8 mouse cellular contexts compared by ENCODE assay signal in the genomic region with DNA sequence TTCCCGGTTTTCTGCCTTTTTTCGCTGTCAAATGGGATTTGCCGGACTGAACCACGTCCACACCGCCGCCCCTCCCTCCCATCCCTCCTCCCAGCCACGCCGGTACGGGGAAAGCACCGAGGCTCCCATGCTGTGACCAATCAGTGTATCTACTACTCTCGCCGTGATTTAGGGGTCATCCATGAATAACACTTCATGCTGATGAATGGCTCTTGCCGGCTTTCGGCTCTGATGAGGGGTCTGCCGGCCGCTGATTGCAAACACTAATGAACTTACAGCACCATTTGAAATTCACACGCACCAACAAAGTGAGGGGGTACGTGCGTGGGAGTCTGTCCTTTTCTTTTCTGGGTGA. TPM values are rescaled to one million over a fixed set of nuclear protein-coding genes. Genes with fewer than 3 reads are reported as not detected.
DNase-seq lines count a peak whose midpoint lies in the region; ATAC-seq and TF ChIP-seq lines count a peak whose summit lies in the region.

A gene (minus strand): TSS at position 21 of the 355 bp plus-strand sequence.

- H3K27ac ChIP-seq in lung, embryonic 15.5 days, result no peak within 1 kb of the TSS; the same call in 1 of the 2 replicates
- peak within 1 kb of the TSS; percentile 55; the same call in 1 of the 2 replicates for H3K27ac ChIP-seq in forebrain, postnatal 0 days (ENCODE audit: low read depth, low read length)
- peak within 1 kb of the TSS; percentile 92 for H3K27ac ChIP-seq in midbrain, embryonic 14.5 days (replicated peaks; ENCODE audit: low read depth, low read length)

- peak within 1 kb of the TSS; percentile 53 for H3K9ac ChIP-seq in lung, embryonic 15.5 days
- peak within 1 kb of the TSS; percentile 60 for H3K9ac ChIP-seq in forebrain, postnatal 0 days
- H3K9ac ChIP-seq in midbrain, embryonic 14.5 days (replicated peaks; ENCODE audit: low read length), result peak within 1 kb of the TSS; percentile 77

- no peak for ATAC-seq in lung, embryonic 15.5 days (ENCODE audit: borderline replicate concordance, extremely low read depth, low FRiP score, low TSS enrichment)
- ATAC-seq in forebrain, postnatal 0 days, result peak; percentile 59
- peak; percentile 69 for ATAC-seq in midbrain, embryonic 14.5 days (ENCODE audit: low FRiP score, low TSS enrichment)

- H3K4me2 ChIP-seq in lung, embryonic 15.5 days, result peak within 1 kb of the TSS; percentile 96
- peak within 1 kb of the TSS; percentile 95 for H3K4me2 ChIP-seq in forebrain, postnatal 0 days (ENCODE audit: low read depth)
- H3K4me2 ChIP-seq in midbrain, embryonic 14.5 days (ENCODE audit: low read length), result peak within 1 kb of the TSS; percentile 93

- H3K36me3 ChIP-seq in lung, embryonic 15.5 days, result no peaks in the 10 kb centered on the region
- no peaks in the 10 kb centered on the region for H3K36me3 ChIP-seq in forebrain, postnatal 0 days (ENCODE audit: insufficient read depth)
- no peaks in the 10 kb centered on the region for H3K36me3 ChIP-seq in midbrain, embryonic 14.5 days (ENCODE audit: control insufficient read depth, insufficient read depth, low read length)

- DNase-seq in adrenal gland, adult 2 months, result peak; percentile 34
- DNase-seq in adrenal gland, adult 18-20 months (ENCODE audit: low spot score in 2 of 2), result no peak
- no peak for DNase-seq in lung, postnatal 4 days
- DNase-seq in forebrain, postnatal 0 days, result peak; percentile 58
- no peak for DNase-seq in layer of hippocampus, postnatal 14 days (ENCODE audit: low spot score in 2 of 2)
- DNase-seq in midbrain, embryonic 14.5 days, result no peak
- DNase-seq in thymus, postnatal 10 days (ENCODE audit: low spot score in 2 of 2), result no peak

- under 1% methylated on average over 19 of the region's 19 CpGs for WGBS in lung, embryonic 15.5 days
- WGBS in forebrain, postnatal 0 days, result under 1% methylated on average over 19 of the region's 19 CpGs
- under 1% methylated on average over 19 of the region's 19 CpGs for WGBS in midbrain, embryonic 14.5 days

- no peaks in the 10 kb centered on the region for H3K9me3 ChIP-seq in lung, embryonic 15.5 days
- no peaks in the 10 kb centered on the region for H3K9me3 ChIP-seq in forebrain, postnatal 0 days (ENCODE audit: low read length)
- no peaks in the 10 kb centered on the region for H3K9me3 ChIP-seq in midbrain, embryonic 14.5 days (ENCODE audit: control insufficient read depth, low read length)

- peak within 1 kb of the TSS; percentile 73 for H3K4me3 ChIP-seq in lung, embryonic 15.5 days
- H3K4me3 ChIP-seq in forebrain, postnatal 0 days (ENCODE audit: low read depth, low read length), result peak within 1 kb of the TSS; percentile 84
- H3K4me3 ChIP-seq in midbrain, embryonic 14.5 days (replicated peaks; ENCODE audit: low read depth, low read length), result peak within 1 kb of the TSS; percentile 77

- H3K4me1 ChIP-seq in lung, embryonic 15.5 days, result peaks cover 22% of the 10 kb centered on the region
- H3K4me1 ChIP-seq in forebrain, postnatal 0 days (ENCODE audit: insufficient read depth), result peaks cover 5% of the 10 kb centered on the region; the same call in 1 of the 2 replicates
- peaks cover 20% of the 10 kb centered on the region for H3K4me1 ChIP-seq in midbrain, embryonic 14.5 days (ENCODE audit: control insufficient read depth, insufficient read depth, low read length)

- peaks cover 82% of the 10 kb centered on the region for H3K27me3 ChIP-seq in lung, embryonic 15.5 days
- peaks cover 20% of the 10 kb centered on the region for H3K27me3 ChIP-seq in forebrain, postnatal 0 days (ENCODE audit: insufficient read depth, low read length)
- H3K27me3 ChIP-seq in midbrain, embryonic 14.5 days (ENCODE audit: control insufficient read depth, insufficient read depth, low read length), result peaks cover 22% of the 10 kb centered on the region; the same call in 1 of the 2 replicates

- no peak for TF ChIP-seq CTCF in forebrain, postnatal 0 days (IDR thresholded peaks at IDR 0.05; ENCODE audit: low read depth)

RNA-seq across cellular contexts. Expression of the gene that starts here (rescaled TPM):
- total RNA-seq in adrenal gland, adult 2 months (2021), result 10 to 100 TPM in 1 of 2 experiments, 1 to 10 TPM in 1; 4.6 to 25.5 TPM
- 6.7 and 11.6 TPM in 2 replicates for polyA plus RNA-seq in adrenal gland, adult 2 months (2012; rRNA removed)
- total RNA-seq in adrenal gland, adult 18-20 months (2021), result 1 to 10 TPM; 2.3 to 9.7 TPM
- 5.1 and 5.7 TPM in 2 replicates for polyA plus RNA-seq in lung, embryonic 15.5 days (2015; fragmentation: Nextera tagmentation; extraction: Ambion mirVana)
- 98.2 and 111 TPM in 2 replicates for total RNA-seq in forebrain, postnatal 0 days (2014; rRNA removed)
- 15.0 and 21.6 TPM in 2 replicates for polyA plus RNA-seq in forebrain, postnatal 0 days (2015; fragmentation: Nextera tagmentation; extraction: Ambion mirVana)
- 100 to 1,000 TPM in 1 of 2 experiments, 10 to 100 TPM in 1; 79.8 to 101 TPM for total RNA-seq in layer of hippocampus, postnatal 14 days (2021)
- polyA plus RNA-seq in midbrain, embryonic 14.5 days (2014; fragmentation: Nextera tagmentation; extraction: Ambion mirVana), result 45.2 and 61.6 TPM in 2 replicates

Comparison
In these comparisons a context has a peak if more than half of its experiments do, and no peak if none do; other contexts are left out.
1. DNase-seq: peak in adrenal gland, adult 2 months (single experiment) and forebrain, postnatal 0 days (single experiment); none in adrenal gland, adult 18-20 months (0 of 2), lung, postnatal 4 days (0 of 2), layer of hippocampus, postnatal 14 days (0 of 2), midbrain, embryonic 14.5 days (single experiment) and thymus, postnatal 10 days (0 of 2).
2. Peak in every context shown above with its lines, with median percentiles within 50 percentile points of each other: H3K4me2 ChIP-seq, H3K4me3 ChIP-seq and H3K9ac ChIP-seq.